Mouse (Mus musculus) neural tube, embryonic 11.5 days (tissue): Measurements from ENCODE around the gene AB124611. TPM values are rescaled to one million over a fixed set of nuclear protein-coding genes. Genes with fewer than 3 reads are reported as not detected.

Experiments
- ATAC-seq: fragments of 200-750 bp; cut with Nextera tagmentation; 2 replicates; pipeline ENCODE4 v1.8.0; 2017; ENCODE audit warnings: moderate number of reproducible peaks, mild to moderate bottlenecking, moderate TSS enrichment, moderate library complexity; ENCODE audit not compliant: insufficient read depth, low FRiP score, low TSS enrichment
- DNase-seq: peaks from one replicate; pipeline ENCODE4 v3.0.0-alpha.2; 2015; ENCODE audit warnings: low spot score
- H3K27ac ChIP-seq: fragments of 300-500 bp; sonication (generic); 2 replicates; pipeline ENCODE4 v1.5.1; 2014; ENCODE audit warnings: low read depth, mild to moderate bottlenecking, low read length
- H3K27me3 ChIP-seq: fragments of 300-500 bp; sonication (generic); 2 replicates; pipeline ENCODE4 v1.6.1; 2014; ENCODE audit warnings: mild to moderate bottlenecking, low read length, mixed read lengths; ENCODE audit not compliant: control insufficient read depth, insufficient read depth
- H3K36me3 ChIP-seq: fragments of 300-500 bp; sonication (generic); 2 replicates; pipeline ENCODE4 v1.6.1; 2014; ENCODE audit warnings: mild to moderate bottlenecking, low read length, moderate library complexity, mixed read lengths; ENCODE audit not compliant: control insufficient read depth, insufficient read depth
- H3K4me1 ChIP-seq: fragments of 300-500 bp; sonication (generic); 2 replicates; pipeline ENCODE4 v1.6.1; 2014; ENCODE audit warnings: low read length, mixed read lengths; ENCODE audit not compliant: control insufficient read depth, insufficient read depth
- H3K4me2 ChIP-seq: fragments of 300-500 bp; sonication (generic); 2 replicates; pipeline ENCODE4 v1.6.1; 2014; ENCODE audit warnings: low read depth, mild to moderate bottlenecking, moderate library complexity
- H3K4me3 ChIP-seq: fragments of 300-500 bp; sonication (generic); 2 replicates; pipeline ENCODE4 v1.5.1; 2014; ENCODE audit warnings: low read depth, low read length
- H3K9ac ChIP-seq: fragments of 300-500 bp; sonication (generic); 2 replicates; pipeline ENCODE4 v1.6.1; 2014; ENCODE audit warnings: mild to moderate bottlenecking, low read length
- H3K9me3 ChIP-seq: fragments of 300-500 bp; sonication (generic); 2 replicates; pipeline ENCODE4 v1.6.1; 2016; ENCODE audit warnings: low read length; ENCODE audit not compliant: control insufficient read depth
- WGBS: fragments of 180-500 bp; shearing (Covaris S2); extraction: QIAGEN DNeasy Blood & Tissue Kit; methylation state at CpG from one replicate; pipeline ENCODE4 v1.1.7; 2014; 5-methylcytosine and 5-hydroxymethylcytosine counted together
- polyA plus RNA-seq: library from polyadenylated mRNA; unstranded; fragments of >200 nt; fragmentation: Nextera tagmentation; extraction: Ambion mirVana; gene quantifications from 2 replicates; pipeline ENCODE4 v1.2.1, GENCODE M21; 2014

The AB124611 gene
- polyA plus RNA-seq, 1 experiment from 2014 or later = 2.7 TPM

DNA sequence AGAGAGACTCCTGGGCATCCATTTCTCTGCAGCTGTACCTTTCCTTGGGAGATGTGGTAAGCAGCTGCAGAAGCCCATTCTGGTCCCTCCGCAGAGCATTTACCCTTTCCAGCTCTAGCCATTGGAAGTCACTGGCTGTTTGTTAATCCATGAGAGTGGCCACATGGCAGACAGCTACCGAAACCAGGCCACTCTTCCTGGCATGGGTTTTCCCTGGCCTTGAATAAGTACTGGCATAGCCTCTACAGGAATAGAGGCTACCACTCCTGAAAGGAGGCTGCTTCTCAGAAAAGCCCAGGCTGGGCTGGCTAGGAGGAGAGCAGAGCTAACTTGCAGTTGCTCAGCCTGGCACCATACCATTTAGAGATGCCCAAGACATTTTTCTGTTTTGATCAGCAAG, 25.1 kb downstream of the AB124611 start:
- DNase-seq (no peak), ATAC-seq (no peak)
- H3K9me3 ChIP-seq = no peaks in the 10 kb centered on the region
- no peak overlapping the region for H3K27ac ChIP-seq
- H3K9ac ChIP-seq = no peak overlapping the region
- no peak overlapping the region for H3K4me3 ChIP-seq
- WGBS = 97% methylated on average over 2 of the region's 2 CpGs
- peaks cover 8% of the 10 kb centered on the region for H3K4me1 ChIP-seq
- no peak overlapping the region for H3K4me2 ChIP-seq
- H3K36me3 ChIP-seq = peaks cover 4% of the 10 kb centered on the region; the same call in 1 of the 2 replicates
- H3K27me3 ChIP-seq = no peaks in the 10 kb centered on the region

GRCm38 (mm10) chr9:21553607-21554273, 27.8 kb downstream of the AB124611 start:
- peaks cover under 1% of the 10 kb centered on the region; the same call in 1 of the 2 replicates for H3K4me1 ChIP-seq
- H3K9ac ChIP-seq = no peak overlapping the region; the same call in 1 of the 2 replicates
- H3K9me3 ChIP-seq = no peaks in the 10 kb centered on the region
- H3K4me3 ChIP-seq = no peak overlapping the region
- peaks cover 4% of the 10 kb centered on the region; the same call in 1 of the 2 replicates for H3K36me3 ChIP-seq
- H3K4me2 ChIP-seq = no peak overlapping the region
- no peak overlapping the region for H3K27ac ChIP-seq
- 92% methylated on average over 6 of the region's 6 CpGs for WGBS
- ATAC-seq = no peak
- DNase-seq = no peak
- no peaks in the 10 kb centered on the region for H3K27me3 ChIP-seq

DNA sequence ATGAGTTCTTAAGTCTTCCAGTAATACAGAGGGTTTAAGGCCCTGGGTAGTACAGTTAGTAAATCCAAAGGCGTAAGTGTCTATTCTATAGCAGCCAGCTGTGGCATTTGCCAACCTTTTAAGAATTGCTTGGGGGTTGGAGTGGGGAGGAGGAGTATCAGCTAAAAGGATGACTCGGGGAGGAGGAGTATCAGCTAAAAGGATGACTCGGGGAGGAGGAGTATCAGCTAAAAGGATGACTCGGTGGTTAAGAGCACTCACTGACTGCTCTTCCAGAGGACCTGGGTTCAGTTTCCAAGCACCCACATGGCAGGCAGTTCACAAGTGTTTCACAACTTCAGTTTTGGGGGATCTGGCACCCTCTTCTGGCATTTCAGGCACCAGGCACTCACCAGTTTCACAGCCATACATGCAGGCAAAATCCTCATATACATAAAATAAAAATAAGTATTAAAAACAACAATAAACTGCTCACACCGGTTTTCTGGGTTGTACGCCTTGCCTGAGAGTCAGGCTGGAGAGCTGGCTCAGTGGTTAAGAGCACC, 29.3 kb downstream of the AB124611 start:
- 81% methylated on average over 6 of the region's 6 CpGs for WGBS
- no peak overlapping the region for H3K27ac ChIP-seq
- peaks cover 4% of the 10 kb centered on the region; the same call in 1 of the 2 replicates for H3K36me3 ChIP-seq

GRCm38 (mm10) chr9:21556996-21557395, 31.0 kb downstream of the AB124611 start:
- no peaks in the 10 kb centered on the region for H3K9me3 ChIP-seq
- no peak overlapping the region for H3K9ac ChIP-seq
- no peaks in the 10 kb centered on the region for H3K36me3 ChIP-seq
- ATAC-seq = no peak
- no peak for DNase-seq
- 91% methylated on average over 2 of the region's 2 CpGs for WGBS
- no peak overlapping the region for H3K4me2 ChIP-seq
- H3K27me3 ChIP-seq = no peaks in the 10 kb centered on the region
- no peaks in the 10 kb centered on the region for H3K4me1 ChIP-seq
- no peak overlapping the region for H3K27ac ChIP-seq
- no peak overlapping the region for H3K4me3 ChIP-seq

More for the DNA sequence above, 29.3 kb downstream of the AB124611 start:
- DNase-seq = no peak
- ATAC-seq = no peak
- Histone ChIP-seq H3K9me3 (no peaks in the 10 kb centered on the region), H3K27me3 (no peaks in the 10 kb centered on the region), H3K4me1 (no peaks in the 10 kb centered on the region), H3K4me3 (no peak overlapping the region), H3K4me2 (no peak overlapping the region), H3K9ac (no peak overlapping the region)

DNA sequence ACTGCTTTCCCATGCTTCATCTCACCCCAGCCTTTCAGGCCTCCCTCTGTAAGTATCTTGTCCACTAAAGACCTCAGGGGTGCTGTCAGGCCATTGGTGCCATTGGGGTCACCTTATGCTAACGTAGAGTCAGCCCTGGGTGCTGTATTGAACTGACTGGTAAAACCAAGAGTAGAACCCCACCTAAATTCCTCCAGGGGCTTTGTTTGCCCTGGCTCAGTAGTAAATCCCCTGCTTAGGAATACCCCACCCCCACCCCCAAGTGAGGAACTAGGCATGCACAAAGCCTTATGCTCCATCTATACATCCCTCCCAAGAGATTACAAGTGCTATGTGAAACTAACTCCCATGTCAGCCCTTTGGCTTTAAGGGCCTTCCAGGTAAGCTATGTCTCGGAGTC, 31.6 kb downstream of the AB124611 start:
- H3K36me3 ChIP-seq = no peaks in the 10 kb centered on the region
- H3K27ac ChIP-seq = no peak overlapping the region
- no peaks in the 10 kb centered on the region for H3K9me3 ChIP-seq
- WGBS = 94% methylated on average over 2 of the region's 2 CpGs
- DNase-seq = no peak
- no peak overlapping the region for H3K4me3 ChIP-seq
- no peak overlapping the region for H3K9ac ChIP-seq
- H3K4me2 ChIP-seq = no peak overlapping the region
- ATAC-seq = no peak
- no peaks in the 10 kb centered on the region for H3K27me3 ChIP-seq
- no peaks in the 10 kb centered on the region for H3K4me1 ChIP-seq

DNA sequence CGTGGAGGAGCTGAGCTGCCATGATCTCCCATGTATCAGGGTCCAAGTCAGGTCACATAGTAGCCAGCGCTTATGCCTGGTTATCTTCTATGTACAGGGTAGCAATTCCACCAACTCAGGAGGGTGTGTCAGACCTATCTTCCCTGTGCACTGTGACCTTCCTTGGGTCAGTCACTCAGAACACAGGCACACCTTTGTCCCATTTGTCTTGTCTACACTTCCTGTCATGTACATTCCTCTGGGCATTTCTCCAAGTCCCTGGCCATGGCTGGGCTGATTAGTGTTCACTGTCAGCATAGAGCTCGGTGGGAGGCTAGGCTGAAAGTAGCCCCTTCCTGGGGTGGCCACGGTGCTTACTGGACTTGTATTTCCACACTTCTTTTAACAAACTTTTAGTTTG, 32.4 kb downstream of the AB124611 start:
- no peak overlapping the region for H3K9ac ChIP-seq
- no peak for DNase-seq
- 90% methylated on average over 4 of the region's 4 CpGs for WGBS
- no peaks in the 10 kb centered on the region for H3K27me3 ChIP-seq
- no peak for ATAC-seq
- no peaks in the 10 kb centered on the region for H3K36me3 ChIP-seq
- H3K4me3 ChIP-seq = no peak overlapping the region
- H3K9me3 ChIP-seq = no peaks in the 10 kb centered on the region
- no peaks in the 10 kb centered on the region for H3K4me1 ChIP-seq
- no peak overlapping the region for H3K27ac ChIP-seq
- H3K4me2 ChIP-seq = no peak overlapping the region

GRCm38 (mm10) chr9:21559151-21559550, 33.2 kb downstream of the AB124611 start:
- Histone ChIP-seq H3K9ac (no peak overlapping the region), H3K4me3 (no peak overlapping the region), H3K9me3 (no peaks in the 10 kb centered on the region), H3K4me1 (no peaks in the 10 kb centered on the region), H3K4me2 (no peak overlapping the region), H3K36me3 (no peaks in the 10 kb centered on the region), H3K27ac (no peak overlapping the region), H3K27me3 (no peaks in the 10 kb centered on the region)
- DNase-seq (no peak), ATAC-seq (no peak)
- WGBS = 91% methylated on average over 3 of the region's 3 CpGs

DNA sequence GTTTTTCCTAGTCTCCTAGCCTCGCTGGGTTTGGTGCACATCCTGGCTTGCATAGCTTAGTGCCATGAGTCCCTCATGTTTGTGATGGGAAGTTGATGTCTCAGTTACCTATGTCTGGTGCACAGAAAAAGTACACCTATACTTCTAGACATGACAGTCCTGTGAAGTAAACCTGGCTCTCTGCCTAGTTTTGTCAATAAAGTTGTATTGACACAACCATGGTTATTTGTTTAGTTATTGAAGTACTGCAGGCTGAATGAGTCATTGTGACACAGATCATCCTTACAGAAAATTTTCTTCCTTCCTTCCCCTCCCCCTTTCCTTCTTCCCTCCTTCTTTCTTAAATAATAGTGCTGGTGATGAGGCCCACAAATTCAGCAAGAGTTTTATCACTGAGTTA, 38.4 kb downstream of the AB124611 start:
- DNase-seq = no peak
- Histone ChIP-seq H3K36me3 (no peaks in the 10 kb centered on the region; the same call in 1 of the 2 replicates), H3K27ac (no peak overlapping the region), H3K4me2 (no peak overlapping the region), H3K9me3 (no peaks in the 10 kb centered on the region), H3K9ac (no peak overlapping the region), H3K4me3 (no peak overlapping the region), H3K27me3 (no peaks in the 10 kb centered on the region), H3K4me1 (no peaks in the 10 kb centered on the region)
- WGBS = 73% methylated on average over 1 of the region's 1 CpGs
- no peak for ATAC-seq

DNA sequence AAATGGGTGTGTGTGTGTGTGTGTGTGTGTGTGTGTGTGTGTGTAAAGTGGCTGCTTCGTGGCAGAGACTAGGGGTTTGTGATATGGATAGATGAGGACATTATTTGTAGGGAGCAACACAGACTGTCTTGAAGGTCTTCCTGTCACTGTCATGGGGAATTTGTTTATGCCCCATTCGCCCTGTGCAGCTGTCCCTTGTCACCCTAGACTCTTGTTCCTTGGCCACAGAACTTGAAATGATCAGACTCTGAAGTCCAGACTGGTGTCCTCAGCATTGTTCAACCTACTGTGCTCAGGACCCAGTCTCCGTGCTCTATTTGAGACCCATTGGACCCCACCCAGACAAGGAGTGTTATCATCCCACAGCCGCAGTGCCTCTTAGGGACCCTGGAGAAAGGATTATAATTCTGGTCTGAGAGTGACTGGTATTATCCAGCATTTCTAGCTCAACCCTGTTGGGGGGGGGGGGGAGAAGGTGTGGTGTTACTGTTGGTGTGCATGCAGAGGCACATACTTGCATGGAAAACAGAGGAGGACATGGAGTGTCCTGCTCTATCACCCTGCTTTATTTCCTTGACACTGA, 39.1 kb downstream of the AB124611 start:
- no peaks in the 10 kb centered on the region for H3K27me3 ChIP-seq
- no peaks in the 10 kb centered on the region for H3K9me3 ChIP-seq
- H3K27ac ChIP-seq = no peak overlapping the region
- no peaks in the 10 kb centered on the region for H3K4me1 ChIP-seq
- no peak for ATAC-seq
- H3K4me3 ChIP-seq = no peak overlapping the region
- peaks cover 3% of the 10 kb centered on the region; the same call in 1 of the 2 replicates for H3K36me3 ChIP-seq
- DNase-seq = no peak
- H3K9ac ChIP-seq = no peak overlapping the region
- 83% methylated on average over 4 of the region's 4 CpGs for WGBS
- no peak overlapping the region for H3K4me2 ChIP-seq
